ENCODE assay signal across 12 mouse cellular contexts in the genomic region with DNA sequence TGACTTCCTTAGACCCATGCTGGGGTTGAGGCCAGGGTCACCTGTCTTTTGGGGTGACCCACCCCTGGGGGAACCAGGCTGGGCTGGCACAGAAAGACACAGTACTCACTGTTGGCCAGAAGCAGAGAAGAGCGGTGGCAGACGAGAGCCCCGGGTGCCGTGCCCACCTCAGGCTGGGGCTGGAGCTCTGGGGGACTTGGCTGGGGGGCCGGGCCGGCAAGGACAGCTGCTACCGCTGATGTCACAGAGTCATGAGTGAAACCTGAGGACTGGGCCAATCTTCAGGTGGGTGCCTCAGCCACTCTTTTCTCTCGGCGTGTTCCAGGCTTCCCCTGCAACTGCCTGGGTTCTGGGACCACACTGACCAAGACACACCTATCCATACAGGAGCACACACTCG. TPM values are rescaled to one million over a fixed set of nuclear protein-coding genes. Genes with fewer than 3 reads are reported as not detected.
DNase-seq lines count a peak whose midpoint lies in the region; ATAC-seq and TF ChIP-seq lines count a peak whose summit lies in the region.
"Had no signal": no experiment of that assay in that cellular context is flagged by ENCODE, and none has a peak within 500 bp of the region (broad histone marks: within the 10 kb centered on the region; RNA-seq: fewer than 3 reads in every experiment).

A gene (plus strand): TSS at position 107 of the 400 bp plus-strand sequence.

- no peaks in the 10 kb centered on the region for H3K9me3 ChIP-seq in forebrain, embryonic 10.5 days
- H3K9me3 ChIP-seq in forebrain, embryonic 16.5 days (ENCODE audit: control insufficient read depth, low read length), result no peaks in the 10 kb centered on the region
- H3K9me3 ChIP-seq in kidney, embryonic 16.5 days (ENCODE audit: low read length), result no peaks in the 10 kb centered on the region
- H3K9me3 ChIP-seq in embryonic facial prominence, embryonic 14.5 days (ENCODE audit: control insufficient read depth, low read length), result no peaks in the 10 kb centered on the region
- H3K9me3 ChIP-seq in limb, embryonic 14.5 days (ENCODE audit: control insufficient read depth, low read length), result no peaks in the 10 kb centered on the region
- H3K9me3 ChIP-seq: embryonic facial prominence, embryonic 12.5 days had no signal

- ATAC-seq in forebrain, embryonic 16.5 days, result no peak
- peak; percentile 46; the same call in 1 of the 2 replicates for ATAC-seq in kidney, embryonic 16.5 days (ENCODE audit: low FRiP score, low TSS enrichment)
- no peak for ATAC-seq in embryonic facial prominence, embryonic 14.5 days (ENCODE audit: low read depth)
- ATAC-seq in limb, embryonic 14.5 days (ENCODE audit: low FRiP score, low read depth), result no peak
- ATAC-seq: inflammation-experienced regulatory T-cells, adult 6 months had no signal

- peak within 1 kb of the TSS; percentile 36 for H3K27ac ChIP-seq in forebrain, embryonic 10.5 days
- H3K27ac ChIP-seq in forebrain, embryonic 16.5 days (ENCODE audit: low read length), result no peak within 1 kb of the TSS
- peak within 1 kb of the TSS; percentile 64 for H3K27ac ChIP-seq in kidney, embryonic 16.5 days (ENCODE audit: low read length)
- no peak within 1 kb of the TSS for H3K27ac ChIP-seq in embryonic facial prominence, embryonic 14.5 days (replicated peaks; ENCODE audit: low read depth, low read length)
- H3K27ac ChIP-seq in limb, embryonic 14.5 days (replicated peaks; ENCODE audit: low read depth, low read length), result no peak within 1 kb of the TSS
- H3K27ac ChIP-seq: embryonic facial prominence, embryonic 12.5 days had no signal

- peak within 1 kb of the TSS; percentile 22; the same call in 1 of the 2 replicates for H3K4me3 ChIP-seq in forebrain, embryonic 10.5 days
- no peak within 1 kb of the TSS for H3K4me3 ChIP-seq in forebrain, embryonic 16.5 days (replicated peaks; ENCODE audit: low read length)
- H3K4me3 ChIP-seq in kidney, embryonic 16.5 days (ENCODE audit: low read length), result no peak within 1 kb of the TSS
- H3K4me3 ChIP-seq in embryonic facial prominence, embryonic 14.5 days (ENCODE audit: low read depth, low read length), result no peak within 1 kb of the TSS
- no peak within 1 kb of the TSS for H3K4me3 ChIP-seq in limb, embryonic 14.5 days (replicated peaks; ENCODE audit: low read length)
- H3K4me3 ChIP-seq: embryonic facial prominence, embryonic 12.5 days had no signal

- H3K9ac ChIP-seq in forebrain, embryonic 16.5 days (replicated peaks; ENCODE audit: low read depth, low read length), result no peak within 1 kb of the TSS
- peak within 1 kb of the TSS; percentile 41 for H3K9ac ChIP-seq in kidney, embryonic 16.5 days (replicated peaks; ENCODE audit: low read length)
- H3K9ac ChIP-seq in embryonic facial prominence, embryonic 14.5 days (ENCODE audit: low read depth, low read length), result peak within 1 kb of the TSS; percentile 6; the same call in 1 of the 2 replicates
- no peak within 1 kb of the TSS for H3K9ac ChIP-seq in limb, embryonic 14.5 days (ENCODE audit: low read depth, low read length, severe bottlenecking)
- H3K9ac ChIP-seq: embryonic facial prominence, embryonic 12.5 days had no signal

- H3K4me1 ChIP-seq in forebrain, embryonic 10.5 days, result peaks cover 27% of the 10 kb centered on the region
- H3K4me1 ChIP-seq in forebrain, embryonic 16.5 days (replicated peaks; ENCODE audit: control insufficient read depth, insufficient read depth, low read length), result 0 out of 2 replicates have a peak, but pooled peaks cover 3% of the 10 kb centered on the region
- peaks cover 20% of the 10 kb centered on the region for H3K4me1 ChIP-seq in kidney, embryonic 16.5 days (ENCODE audit: insufficient read depth, low read length)
- peaks cover 9% of the 10 kb centered on the region for H3K4me1 ChIP-seq in embryonic facial prominence, embryonic 14.5 days (ENCODE audit: control insufficient read depth, insufficient read depth, low read length)
- H3K4me1 ChIP-seq in limb, embryonic 14.5 days (ENCODE audit: control insufficient read depth, insufficient read depth, low read length), result peaks cover 5% of the 10 kb centered on the region

- no peak for TF ChIP-seq POLR2A in limb, embryonic 14.5 days (IDR thresholded peaks at IDR 0.05; ENCODE audit: borderline replicate concordance, extremely low read depth, insufficient read depth, insufficient read length)

- H3K27me3 ChIP-seq in forebrain, embryonic 10.5 days (ENCODE audit: poor library complexity, severe bottlenecking), result 0 out of 2 replicates have a peak, but pooled peaks cover 6% of the 10 kb centered on the region
- no peaks in the 10 kb centered on the region for H3K27me3 ChIP-seq in forebrain, embryonic 16.5 days (replicated peaks; ENCODE audit: control insufficient read depth, insufficient read depth, low read length)
- no peaks in the 10 kb centered on the region for H3K27me3 ChIP-seq in kidney, embryonic 16.5 days (ENCODE audit: insufficient read depth, low read length)
- H3K27me3 ChIP-seq in embryonic facial prominence, embryonic 14.5 days (replicated peaks; ENCODE audit: control insufficient read depth, insufficient read depth, low read length), result no peaks in the 10 kb centered on the region
- H3K27me3 ChIP-seq in limb, embryonic 14.5 days (ENCODE audit: control insufficient read depth, insufficient read depth, low read length), result no peaks in the 10 kb centered on the region
- H3K27me3 ChIP-seq: embryonic facial prominence, embryonic 12.5 days had no signal

- H3K36me3 ChIP-seq in forebrain, embryonic 10.5 days (replicated peaks), result no peaks in the 10 kb centered on the region
- H3K36me3 ChIP-seq in forebrain, embryonic 16.5 days (ENCODE audit: control insufficient read depth, insufficient read depth), result no peaks in the 10 kb centered on the region
- H3K36me3 ChIP-seq in kidney, embryonic 16.5 days (ENCODE audit: insufficient read depth, low read length), result no peaks in the 10 kb centered on the region
- no peaks in the 10 kb centered on the region for H3K36me3 ChIP-seq in embryonic facial prominence, embryonic 14.5 days (ENCODE audit: control insufficient read depth, insufficient read depth, low read length)
- no peaks in the 10 kb centered on the region for H3K36me3 ChIP-seq in limb, embryonic 14.5 days (ENCODE audit: control insufficient read depth, insufficient read depth, low read length)
- H3K36me3 ChIP-seq: embryonic facial prominence, embryonic 12.5 days had no signal

- no peak for DNase-seq in forebrain, embryonic 10.5 days (ENCODE audit: extremely low spot score, low spot score)
- no peak for DNase-seq in kidney, postnatal 36 days
- DNase-seq in embryonic facial prominence, embryonic 14.5 days (ENCODE audit: low spot score), result no peak
- no peak for DNase-seq in limb, embryonic 14.5 days (ENCODE audit: low spot score)
- DNase-seq in MN1 (ENCODE audit: low spot score), result no peak
- DNase-seq in adrenal gland, postnatal 10 days, result no peak

- 65% methylated on average over 10 of the region's 10 CpGs for WGBS in forebrain, embryonic 10.5 days
- WGBS in forebrain, embryonic 16.5 days, result 54% methylated on average over 10 of the region's 10 CpGs
- whole genome bisulfite sequencing in kidney, embryonic 16.5 days, result 44% methylated on average over 10 of the region's 10 CpGs
- WGBS in embryonic facial prominence, embryonic 14.5 days, result 67% methylated on average over 6 of the region's 10 CpGs
- 48% methylated on average over 9 of the region's 10 CpGs for WGBS in limb, embryonic 14.5 days

- H3K4me2 ChIP-seq in forebrain, embryonic 16.5 days (ENCODE audit: low read length), result no peak within 1 kb of the TSS
- H3K4me2 ChIP-seq in kidney, embryonic 16.5 days (replicated peaks; ENCODE audit: low read depth, low read length), result peak within 1 kb of the TSS; percentile 36
- H3K4me2 ChIP-seq in embryonic facial prominence, embryonic 14.5 days (ENCODE audit: low read depth, low read length), result peak within 1 kb of the TSS; percentile 31
- H3K4me2 ChIP-seq in limb, embryonic 14.5 days (replicated peaks; ENCODE audit: low read depth, low read length, severe bottlenecking), result 0 out of 2 replicates have a peak within 1 kb of the TSS, but pooled peaks have one; percentile 5
- H3K4me2 ChIP-seq: embryonic facial prominence, embryonic 12.5 days had no signal

RNA-seq across cellular contexts. Expression of the gene that starts here (rescaled TPM):
- polyA plus RNA-seq in forebrain, embryonic 10.5 days (2016; fragmentation: Nextera tagmentation; extraction: Ambion mirVana), result not detected in 2 replicates
- not detected in 2 replicates for polyA plus RNA-seq in forebrain, embryonic 16.5 days (2015; fragmentation: Nextera tagmentation; extraction: Ambion mirVana)
- 0.36 and 0.39 TPM in 2 replicates for polyA plus RNA-seq in kidney, embryonic 16.5 days (2015; fragmentation: Nextera tagmentation; extraction: Ambion mirVana)
- 0.92 and 0.93 TPM in 2 replicates for polyA plus RNA-seq in embryonic facial prominence, embryonic 14.5 days (2014; fragmentation: Nextera tagmentation; extraction: Ambion mirVana)
- 1.1 TPM in 2 replicates for polyA plus RNA-seq in limb, embryonic 14.5 days (2012; rRNA removed)
- 0.59 TPM in 1 of 2 replicates, not detected in the other for polyA plus RNA-seq in limb, embryonic 14.5 days (2014; fragmentation: Nextera tagmentation; extraction: Ambion mirVana)
- 1 to 10 TPM in 1 of 2 experiments, not detected in 1; 1.2 TPM for total RNA-seq in adrenal gland, postnatal 10 days (2021)
- total RNA-seq: liver, adult 2 months; neutrophil, adult 5-6 weeks had no signal
- polyA plus RNA-seq: embryonic facial prominence, embryonic 12.5 days had no signal

Comparison
In these comparisons a context has a peak if more than half of its experiments do, and no peak if none do; other contexts are left out.
1. Peak in ATAC-seq, H3K27ac ChIP-seq, H3K9ac ChIP-seq and H3K4me2 ChIP-seq in kidney, embryonic 16.5 days; RNA of the gene not detected or under 1 TPM.